Mouse (Mus musculus) kidney, adult 8-10 months (tissue): ENCODE measurements around the gene Ice2.

Source experiments
- DNase-seq, 2 experiments: peaks; one replicate each; pipeline ENCODE4 v3.0.0; 2022

The Ice2 gene

GRCm38 (mm10) chr9:69419476-69419875 is 21.8 kb downstream of the Ice2 start:
- no peak for DNase-seq

- DNase-seq, result no peak
Observed at GRCm38 (mm10) chr9:69430531-69430930, 32.8 kb downstream of the Ice2 start.

- DNase-seq, result peak in 1 of 2 experiments; percentile 51
Observed at GRCm38 (mm10) chr9:69431863-69432555, 34.3 kb downstream of the Ice2 start.

- DNase-seq, result no peak
Observed at GRCm38 (mm10) chr9:69435194-69435593, 37.5 kb downstream of the Ice2 start.

- no peak for DNase-seq
Observed at GRCm38 (mm10) chr9:69435662-69436061, 38.0 kb downstream of the Ice2 start.

GRCm38 (mm10) chr9:69439805-69440357 is 42.2 kb downstream of the Ice2 start:
- DNase-seq, result peak; percentile 50 to 63

- DNase-seq, result peak; percentile 10 to 39
Observed at GRCm38 (mm10) chr9:69442471-69443038, 44.8 kb downstream of the Ice2 start.

GRCm38 (mm10) chr9:69443203-69443602 is 45.5 kb downstream of the Ice2 start:
- no peak for DNase-seq

- no peak for DNase-seq
Observed at GRCm38 (mm10) chr9:69448801-69449200, 51.1 kb downstream of the Ice2 start.

GRCm38 (mm10) chr9:69450636-69451035 is 52.9 kb downstream of the Ice2 start:
- no peak for DNase-seq

GRCm38 (mm10) chr9:69451886-69452810 is 54.4 kb downstream of the Ice2 start:
- no peak for DNase-seq

- DNase-seq, result peak; percentile 79 to 83
Observed at GRCm38 (mm10) chr9:69453066-69453900, 55.6 kb downstream of the Ice2 start, which contains the start of gene Anxa2. TSS of gene Anxa2 (plus strand) at chr9:69453620.

GRCm38 (mm10) chr9:69453901-69454666 is 56.4 kb downstream of the Ice2 start:
- DNase-seq, result no peak

GRCm38 (mm10) chr9:69454691-69455090 is 57.0 kb downstream of the Ice2 start:
- no peak for DNase-seq

GRCm38 (mm10) chr9:69455391-69455790 is 57.7 kb downstream of the Ice2 start:
- DNase-seq, result peak in 1 of 2 experiments; percentile 42

- no peak for DNase-seq
Observed at GRCm38 (mm10) chr9:69456406-69457075, 58.8 kb downstream of the Ice2 start.

GRCm38 (mm10) chr9:69457143-69457542 is 59.4 kb downstream of the Ice2 start:
- DNase-seq, result no peak

- peak; percentile 49 to 65 for DNase-seq
Observed at GRCm38 (mm10) chr9:69457747-69458625, 60.3 kb downstream of the Ice2 start.

GRCm38 (mm10) chr9:69458982-69459381 is 61.3 kb downstream of the Ice2 start:
- peak; percentile 49 to 65 for DNase-seq

- no peak for DNase-seq
Observed at GRCm38 (mm10) chr9:69459876-69460275, 62.2 kb downstream of the Ice2 start.
